Mouse (Mus musculus): Measurements from ENCODE around the gene Ndufa10.

- TF ChIP-seq CTCF (IDR thresholded peaks at IDR 0.05; ENCODE audit: low read depth, low read length) (no peak), GATA1 (IDR thresholded peaks at IDR 0.05; ENCODE audit: borderline replicate concordance, low read length) (no peak), TAL1 (conservative IDR thresholded peaks at IDR 0.05; ENCODE audit: low read depth, low read length) (no peak), POLR2AphosphoS5 (IDR thresholded peaks at IDR 0.05; ENCODE audit: insufficient replicate concordance, low read depth, low read length) (no peak), GATA2 (IDR thresholded peaks at IDR 0.05; ENCODE audit: borderline replicate concordance, low read depth, low read length) (no peak)
Measured at GRCm38 (mm10) chr1:92496001-92496400, 22.3 kb upstream of the Ndufa10 start, which contains the start of gene Olfr1415.
